In the genomic region with DNA sequence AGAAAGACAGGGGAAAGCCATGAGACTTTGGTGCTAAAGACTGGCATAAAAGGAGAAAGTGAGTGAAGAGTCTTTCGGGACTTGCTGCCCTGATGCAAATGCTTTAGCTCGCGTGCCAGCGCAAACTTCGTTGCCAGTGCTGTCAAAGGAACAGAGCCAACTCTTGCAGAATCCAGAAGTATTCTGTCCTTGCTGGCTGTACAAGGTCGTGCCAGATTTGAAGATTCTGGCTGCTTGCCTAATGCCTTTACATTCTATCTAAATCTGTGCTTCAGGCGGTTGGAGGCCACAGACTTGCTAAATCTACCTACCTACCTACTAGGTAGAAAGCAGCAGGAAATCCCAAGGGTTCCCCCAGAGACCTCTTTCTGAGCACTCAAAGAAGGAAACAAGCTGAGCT, we compare ENCODE assay signal across 10 mouse cellular contexts. TPM values are rescaled to one million over a fixed set of nuclear protein-coding genes. Genes with fewer than 3 reads are reported as not detected.
A peak's percentile ranks its signal among the peaks of the same experiment; 100 is the strongest.
DNase-seq lines count a peak whose midpoint lies in the region; ATAC-seq and TF ChIP-seq lines count a peak whose summit lies in the region.
"Had no signal": no experiment of that assay in that cellular context is flagged by ENCODE, and none has a peak within 500 bp of the region (broad histone marks: within the 10 kb centered on the region; RNA-seq: fewer than 3 reads in every experiment).

No protein-coding gene starts in this region.

- no peaks in the 10 kb centered on the region for H3K36me3 ChIP-seq in heart, embryonic 10.5 days
- H3K36me3 ChIP-seq in testis, adult 2 months (ENCODE audit: control insufficient read depth, insufficient read depth, low read length) = no peaks in the 10 kb centered on the region
- no peaks in the 10 kb centered on the region for H3K36me3 ChIP-seq in stomach, postnatal 0 days (ENCODE audit: control insufficient read depth, insufficient read depth, low read length)
- H3K36me3 ChIP-seq: limb, embryonic 12.5 days had no signal

- no peak for ATAC-seq in stomach, postnatal 0 days (ENCODE audit: low FRiP score, low TSS enrichment)
- ATAC-seq in activated CD4-positive, CD25-positive, alpha-beta regulatory T cell, adult 4 months = no peak

- WGBS in heart, embryonic 10.5 days = 72% methylated on average over 7 of the region's 7 CpGs
- WGBS in stomach, postnatal 0 days = 35% methylated on average over 7 of the region's 7 CpGs
- 14% methylated on average over 7 of the region's 7 CpGs for WGBS in cerebellum, adult 2 months

- H3K4me1 ChIP-seq in heart, embryonic 10.5 days = peaks cover 3% of the 10 kb centered on the region; the same call in 1 of the 2 replicates
- peaks cover 2% of the 10 kb centered on the region; the same call in 1 of the 2 replicates for H3K4me1 ChIP-seq in testis, adult 2 months (ENCODE audit: control insufficient read depth, insufficient read depth, low read length)
- no peaks in the 10 kb centered on the region for H3K4me1 ChIP-seq in stomach, postnatal 0 days (replicated peaks; ENCODE audit: control insufficient read depth, insufficient read depth)
- no peaks in the 10 kb centered on the region for H3K4me1 ChIP-seq in cerebellum, adult 2 months (ENCODE audit: control insufficient read depth, insufficient read depth, low read length)
- H3K4me1 ChIP-seq: limb, embryonic 12.5 days had no signal

- intact Hi-C loops in heart, postnatal 10 days (cut with DNase I) = no loop called here

- no peak for TF ChIP-seq CTCF in testis, adult 2 months (IDR thresholded peaks at IDR 0.05; ENCODE audit: control insufficient read depth, insufficient read depth, insufficient replicate concordance, low read depth, low read length)
- no peak for TF ChIP-seq CTCF in stomach, postnatal 0 days (IDR thresholded peaks at IDR 0.05; ENCODE audit: low read depth)
- TF ChIP-seq CTCF in cerebellum, adult 2 months (IDR thresholded peaks at IDR 0.05; ENCODE audit: borderline replicate concordance, insufficient read depth, low read depth, low read length) = no peak

- no peak overlapping the region for H3K27ac ChIP-seq in heart, embryonic 10.5 days
- H3K27ac ChIP-seq in testis, adult 2 months (ENCODE audit: control insufficient read depth, insufficient read depth, low read depth, low read length) = peak overlapping the region; percentile 65
- H3K27ac ChIP-seq in stomach, postnatal 0 days (replicated peaks) = no peak overlapping the region
- no peak overlapping the region for H3K27ac ChIP-seq in cerebellum, adult 2 months (ENCODE audit: insufficient read depth, low read length)
- H3K27ac ChIP-seq: limb, embryonic 12.5 days had no signal

- no peak overlapping the region for H3K4me3 ChIP-seq in heart, embryonic 10.5 days
- no peak overlapping the region for H3K4me3 ChIP-seq in testis, adult 2 months (ENCODE audit: control insufficient read depth, low read depth, low read length)
- no peak overlapping the region for H3K4me3 ChIP-seq in stomach, postnatal 0 days (ENCODE audit: low read depth, low read length)
- H3K4me3 ChIP-seq in cerebellum, adult 2 months (replicated peaks; ENCODE audit: insufficient read depth, low read depth, low read length) = no peak overlapping the region
- H3K4me3 ChIP-seq: limb, embryonic 12.5 days had no signal

- H3K4me2 ChIP-seq in stomach, postnatal 0 days (replicated peaks; ENCODE audit: low read depth) = no peak overlapping the region
- H3K4me2 ChIP-seq: limb, embryonic 12.5 days had no signal

- H3K27me3 ChIP-seq in heart, embryonic 10.5 days (ENCODE audit: insufficient read depth, poor library complexity, severe bottlenecking) = no peaks in the 10 kb centered on the region
- no peaks in the 10 kb centered on the region for H3K27me3 ChIP-seq in testis, adult 2 months (ENCODE audit: control insufficient read depth, insufficient read depth, low read length)
- no peaks in the 10 kb centered on the region for H3K27me3 ChIP-seq in stomach, postnatal 0 days (ENCODE audit: control insufficient read depth, insufficient read depth, low read length)
- H3K27me3 ChIP-seq in cerebellum, adult 2 months (ENCODE audit: control insufficient read depth, insufficient read depth, low read length) = no peaks in the 10 kb centered on the region
- H3K27me3 ChIP-seq: limb, embryonic 12.5 days had no signal

- H3K9me3 ChIP-seq in heart, embryonic 10.5 days = no peaks in the 10 kb centered on the region
- H3K9me3 ChIP-seq in stomach, postnatal 0 days (ENCODE audit: control insufficient read depth, low read length) = no peaks in the 10 kb centered on the region
- H3K9me3 ChIP-seq: limb, embryonic 12.5 days had no signal

- no peak overlapping the region for H3K9ac ChIP-seq in stomach, postnatal 0 days (ENCODE audit: low read length)
- H3K9ac ChIP-seq: limb, embryonic 12.5 days had no signal

- no peak for TF ChIP-seq EP300 in stomach, postnatal 0 days (optimal IDR thresholded peaks at IDR 0.05)

- DNase-seq in heart, adult 18-20 months = peak; percentile 79 to 84
- no peak for DNase-seq in heart, embryonic 10.5 days (ENCODE audit: low spot score)
- DNase-seq in testis, postnatal 10 days (ENCODE audit: low spot score) = no peak
- peak; percentile 85 to 86 for DNase-seq in heart, postnatal 10 days
- peak; percentile 22 for DNase-seq in stomach, postnatal 0 days (ENCODE audit: low spot score)
- no peak for DNase-seq in cerebellum, adult 2 months
- DNase-seq: thymus, adult 2 months had no signal

- peak; percentile 20; the same call in 1 of the 2 replicates for TF ChIP-seq POLR2A in testis, adult 2 months (IDR thresholded peaks at IDR 0.05; ENCODE audit: control insufficient read depth, low read depth, low read length)
- TF ChIP-seq POLR2A in cerebellum, adult 2 months (IDR thresholded peaks at IDR 0.05; ENCODE audit: borderline replicate concordance, insufficient read depth, low read length) = no peak

RNA-seq across cellular contexts. Expression of gene Acadl, which starts 8.5 kb away (rescaled TPM):
- total RNA-seq in heart, adult 18-20 months (2021) = 1,000 to 10,000 TPM; 1,136 to 1,209 TPM
- polyA plus RNA-seq in heart, embryonic 10.5 days (2016; fragmentation: Nextera tagmentation; extraction: Ambion mirVana) = 124 and 196 TPM in 2 replicates
- polyA plus RNA-seq in testis, adult 2 months (2012; rRNA removed) = 4.5 and 5.3 TPM in 2 replicates
- total RNA-seq in heart, postnatal 10 days (2021) = 1,000 to 10,000 TPM; 1,366 to 1,415 TPM
- polyA plus RNA-seq in stomach, postnatal 0 days (2015; fragmentation: Nextera tagmentation; extraction: Ambion mirVana) = 217 and 232 TPM in 2 replicates
- polyA plus RNA-seq in activated CD4-positive, CD25-positive, alpha-beta regulatory T cell, adult 4 months (2017; shearing (Covaris generic)) = 10 to 100 TPM; 39.2 to 41.8 TPM
- 37.5 and 38.2 TPM in 2 replicates for polyA plus RNA-seq in cerebellum, adult 2 months (2012; rRNA removed)

RNA-seq across cellular contexts. Expression of gene Kansl1l, which starts 54.2 kb away (rescaled TPM):
- 10 to 100 TPM; 21.7 to 23.6 TPM for total RNA-seq in heart, adult 18-20 months (2021)
- 7.1 and 10.2 TPM in 2 replicates for polyA plus RNA-seq in heart, embryonic 10.5 days (2016; fragmentation: Nextera tagmentation; extraction: Ambion mirVana)
- 13.1 and 16.3 TPM in 2 replicates for polyA plus RNA-seq in testis, adult 2 months (2012; rRNA removed)
- 10 to 100 TPM; 14.2 to 17.1 TPM for total RNA-seq in heart, postnatal 10 days (2021)
- polyA plus RNA-seq in stomach, postnatal 0 days (2015; fragmentation: Nextera tagmentation; extraction: Ambion mirVana) = 6.5 and 6.7 TPM in 2 replicates
- polyA plus RNA-seq in activated CD4-positive, CD25-positive, alpha-beta regulatory T cell, adult 4 months (2017; shearing (Covaris generic)) = 1 to 10 TPM; 8.8 to 9.8 TPM
- polyA plus RNA-seq in cerebellum, adult 2 months (2012; rRNA removed) = 10.4 and 11.9 TPM in 2 replicates

Comparison
In these comparisons a context has a peak if more than half of its experiments do, and no peak if none do; other contexts are left out.
1. DNase-seq: peak in heart, adult 18-20 months (2 of 2), heart, postnatal 10 days (2 of 2) and stomach, postnatal 0 days (single experiment); none in heart, embryonic 10.5 days (single experiment), testis, postnatal 10 days (single experiment) and cerebellum, adult 2 months (0 of 2).